Mouse (Mus musculus) kidney, adult 8-10 months (tissue): ENCODE data around the gene Krt34.

Experiments
- DNase-seq, 2 experiments: peaks; one replicate each; pipeline ENCODE4 v3.0.0; 2022

The Krt34 gene

GRCm38 (mm10) chr11:100041454-100041853, at the start of gene Krt34:
TSS of gene Krt34 (minus strand) at chr11:100041554.
- no peak for DNase-seq

DNA sequence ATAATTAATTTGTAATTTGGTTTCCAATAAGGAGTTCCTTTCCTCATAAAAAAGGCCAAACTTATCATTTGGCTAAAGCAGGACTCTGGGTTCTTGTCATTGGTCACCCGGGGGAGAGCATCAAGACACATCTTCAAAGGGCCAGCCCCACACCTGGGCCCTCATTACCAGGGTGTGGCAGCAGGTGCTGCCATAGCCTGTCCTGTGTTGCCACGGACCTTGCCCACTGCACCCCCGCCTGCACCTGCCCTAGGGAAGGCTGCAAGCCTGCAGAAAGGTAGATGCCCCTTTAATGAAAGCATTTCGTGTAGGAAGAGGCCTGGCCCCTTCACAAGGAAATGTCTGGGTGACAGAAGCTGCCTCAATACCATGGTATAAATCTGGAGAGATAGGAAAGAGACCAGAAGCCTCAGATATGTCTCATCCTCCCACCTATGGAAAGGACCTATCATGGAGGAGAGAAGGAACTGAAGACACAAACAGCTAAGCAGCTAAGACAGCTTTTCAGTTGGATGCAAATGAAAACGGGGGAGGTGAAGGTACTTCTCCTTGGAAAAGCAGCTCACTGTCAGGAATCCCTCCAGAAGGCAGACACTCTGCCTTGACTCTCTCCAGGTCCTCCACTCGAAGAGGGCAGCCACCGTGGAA, 47.1 kb upstream of the Krt34 start:
- DNase-seq: no peak

DNA sequence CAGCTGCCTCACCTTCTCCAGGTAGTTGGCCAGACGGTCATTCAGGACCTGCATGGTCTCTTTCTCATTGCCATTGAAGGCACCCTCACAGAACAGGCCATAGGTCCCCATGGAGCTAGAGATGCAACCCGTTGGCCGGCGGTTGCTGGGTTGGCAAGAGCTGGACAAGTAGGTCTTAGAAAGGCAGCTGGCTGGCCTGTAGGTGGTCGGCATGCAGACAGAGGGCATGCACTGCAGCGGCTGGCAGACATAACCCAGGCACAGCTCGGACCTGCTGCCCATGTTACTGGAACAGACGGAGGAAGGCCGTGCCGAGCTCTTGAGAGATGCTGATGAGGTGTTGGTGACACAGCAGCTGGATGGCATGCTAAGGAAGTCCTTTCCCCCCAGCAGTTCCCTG, 46.5 kb upstream of the Krt34 start, which contains the start of gene Krt32:
Krt32 (minus strand) TSS at position 366 of the 400 bp plus-strand sequence.
- no peak for DNase-seq

DNA sequence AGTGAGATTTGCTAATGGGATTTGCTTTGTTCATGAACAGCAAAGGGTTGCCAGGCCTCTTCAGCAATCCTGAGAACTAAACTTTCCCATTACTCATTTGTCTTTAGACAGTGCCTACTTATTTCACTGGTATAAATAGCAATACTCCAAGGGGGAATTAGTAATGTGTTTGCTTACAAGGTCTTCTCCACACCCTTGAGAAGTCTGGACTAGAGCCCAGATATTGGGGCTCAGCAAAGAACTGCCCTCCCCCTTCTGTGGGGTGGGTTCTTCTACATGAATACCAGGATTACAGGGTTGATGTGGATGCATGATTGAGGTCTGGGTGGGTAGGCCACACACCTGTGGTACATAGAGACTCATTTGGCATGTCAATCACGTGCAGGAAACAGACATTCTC, 32.5 kb upstream of the Krt34 start:
- no peak for DNase-seq

DNA sequence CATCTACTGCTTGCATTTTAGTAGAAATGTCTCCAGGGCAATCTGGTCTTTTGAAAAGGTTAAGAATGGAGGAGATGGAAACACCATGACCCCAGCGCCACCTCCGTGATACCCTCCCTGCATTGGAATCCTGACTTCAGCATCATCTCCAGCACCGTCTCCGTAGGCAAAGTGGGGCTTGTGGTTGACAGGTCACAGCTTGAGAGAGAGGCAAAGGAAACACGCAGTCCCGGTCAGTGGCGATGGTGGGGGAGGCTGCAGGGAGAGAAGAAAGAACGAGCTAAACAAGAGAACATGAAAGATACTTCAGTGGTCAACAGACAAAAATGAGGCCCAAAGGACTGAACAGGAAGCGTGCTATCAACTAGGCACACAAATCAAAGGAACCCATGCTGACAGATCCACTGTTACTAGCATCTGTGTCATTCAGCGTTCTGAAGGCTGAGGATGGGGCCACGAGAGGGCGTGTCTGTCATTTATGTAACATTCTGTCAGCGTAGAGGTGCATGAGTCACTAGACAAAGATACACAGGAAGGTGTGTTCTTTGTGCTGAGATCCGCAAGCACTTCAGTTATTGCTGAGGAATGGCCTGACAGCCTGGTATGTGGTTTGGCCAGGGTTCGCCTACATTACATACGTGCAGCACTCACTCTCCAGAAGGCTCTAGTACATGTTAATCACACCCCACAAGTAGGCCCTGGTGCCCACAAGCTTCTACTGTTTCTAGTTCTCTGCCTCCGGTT, 26.1 kb upstream of the Krt34 start:
- DNase-seq: no peak

DNA sequence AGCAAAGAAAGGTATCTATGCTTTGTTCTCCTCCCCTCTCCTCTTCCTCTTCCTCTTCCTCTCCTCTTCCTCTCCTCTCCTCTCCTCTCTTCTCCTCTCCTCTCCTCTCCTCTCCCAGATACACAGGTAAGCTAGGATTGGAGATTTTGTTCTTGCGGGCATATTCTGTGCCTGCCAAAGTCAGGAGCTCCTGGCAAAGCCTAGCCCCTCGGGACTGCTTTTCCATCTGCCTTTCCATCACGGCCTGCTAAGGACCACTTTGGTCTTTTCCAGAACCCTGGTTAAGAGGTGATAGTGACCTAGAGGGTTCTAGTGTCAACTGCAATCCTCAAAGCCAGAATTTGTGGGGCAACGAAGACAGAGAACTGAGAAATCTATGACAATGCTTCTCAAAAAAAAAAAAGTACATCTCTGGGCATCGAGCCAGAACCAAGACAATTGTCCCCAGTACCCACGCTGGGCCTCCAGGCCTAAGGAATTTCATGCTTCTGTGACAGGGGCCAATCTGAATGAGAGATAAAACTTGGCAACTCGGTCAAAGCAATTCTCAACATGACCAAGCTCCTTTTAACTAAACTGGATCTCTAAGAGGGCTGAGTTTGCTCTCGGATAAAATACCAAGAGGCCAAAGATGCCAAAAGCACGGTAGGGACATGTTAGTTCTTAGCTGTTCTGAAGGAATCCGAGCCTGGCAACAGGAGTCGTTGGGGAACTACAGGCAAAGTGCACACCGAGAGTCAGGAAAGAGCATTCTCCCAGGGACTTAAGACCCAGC, 25.1 kb upstream of the Krt34 start:
- no peak for DNase-seq

DNA sequence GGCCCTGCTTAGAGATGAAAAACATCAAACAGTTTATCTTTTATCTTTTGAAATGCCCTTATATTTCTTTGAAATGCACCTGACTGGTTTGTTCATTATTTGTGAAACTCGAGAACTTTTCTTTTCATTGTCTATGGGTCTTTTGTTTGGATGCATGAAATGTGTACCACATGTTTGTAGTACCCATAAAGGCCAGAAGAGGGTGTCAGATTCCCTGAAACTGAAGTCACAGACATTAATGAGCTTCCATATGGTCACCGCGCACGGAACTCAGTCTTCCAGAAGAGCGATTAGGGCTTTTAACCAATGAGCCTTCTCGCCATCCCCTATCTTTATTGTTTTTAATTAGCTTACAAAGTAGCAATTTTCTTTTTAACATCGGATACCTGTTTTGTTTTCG, 17.5 kb upstream of the Krt34 start:
- no peak for DNase-seq

DNA sequence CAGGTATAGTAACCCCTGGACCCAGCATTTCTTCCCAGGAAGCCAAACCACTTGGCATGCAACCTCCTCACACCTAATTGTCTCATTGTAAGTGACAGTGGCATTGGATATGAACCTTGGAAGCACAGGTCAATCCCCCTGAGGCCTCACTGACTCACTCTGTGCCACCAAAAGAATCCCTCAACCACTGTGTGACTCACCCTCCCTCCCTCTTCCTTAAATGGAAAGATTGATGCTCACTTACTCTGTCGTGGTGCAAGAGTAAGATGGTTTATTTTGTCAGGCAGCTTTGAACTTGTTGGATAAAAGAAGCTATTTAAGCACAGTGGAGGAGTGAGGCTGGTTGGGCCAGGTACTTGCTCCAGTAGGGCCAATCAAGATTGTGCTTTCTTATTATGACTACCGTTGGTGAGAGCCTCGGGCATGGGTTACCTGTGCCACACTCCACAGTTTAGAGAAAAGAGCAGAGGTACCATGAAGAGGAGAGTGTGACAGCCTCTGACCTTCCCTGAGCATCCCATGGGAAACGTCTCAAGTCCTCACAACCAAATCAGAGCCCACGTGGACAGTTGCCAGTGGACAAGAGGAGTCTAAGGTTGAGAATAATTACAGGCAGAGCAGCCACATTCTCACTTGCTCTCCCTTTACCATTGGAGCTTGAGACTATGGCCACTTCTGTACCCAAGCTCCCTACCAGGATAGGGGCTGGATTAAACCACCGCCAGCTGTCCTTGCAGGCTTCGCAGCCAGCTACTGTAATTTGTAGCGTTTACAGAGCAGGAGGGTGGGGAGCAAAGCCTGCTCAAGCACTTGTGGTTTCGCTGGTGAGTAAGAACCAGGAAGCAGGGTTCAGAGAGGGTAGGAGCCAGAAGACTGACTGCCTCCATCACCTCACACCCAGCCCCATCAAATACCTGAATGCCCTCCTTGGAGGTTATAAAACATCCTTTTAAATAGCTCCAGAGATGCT, 14.6 kb upstream of the Krt34 start:
- DNase-seq: no peak

DNA sequence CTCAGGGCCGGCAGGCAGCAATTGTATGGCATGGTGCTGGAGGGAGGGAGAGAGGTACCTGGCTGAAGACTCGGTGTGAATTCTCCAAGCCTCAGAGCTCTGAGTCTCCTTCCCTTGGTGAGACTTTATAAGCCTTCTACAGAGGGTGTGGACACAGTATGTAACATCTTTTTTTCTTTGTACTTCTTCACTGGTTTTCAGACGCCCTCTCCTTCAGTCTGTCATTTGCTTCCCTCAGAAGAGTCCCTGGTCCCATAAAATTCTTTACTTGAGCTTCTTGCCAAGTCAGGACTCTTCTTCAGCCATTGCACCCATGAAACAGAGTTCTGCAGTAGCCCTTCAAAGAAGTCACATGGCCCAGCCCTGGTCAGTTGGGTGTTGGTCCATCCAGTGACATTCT, 9.1 kb upstream of the Krt34 start, which contains the start of gene Krt31:
Krt31 (minus strand) TSS at position 101 of the 400 bp plus-strand sequence.
- DNase-seq: no peak

DNA sequence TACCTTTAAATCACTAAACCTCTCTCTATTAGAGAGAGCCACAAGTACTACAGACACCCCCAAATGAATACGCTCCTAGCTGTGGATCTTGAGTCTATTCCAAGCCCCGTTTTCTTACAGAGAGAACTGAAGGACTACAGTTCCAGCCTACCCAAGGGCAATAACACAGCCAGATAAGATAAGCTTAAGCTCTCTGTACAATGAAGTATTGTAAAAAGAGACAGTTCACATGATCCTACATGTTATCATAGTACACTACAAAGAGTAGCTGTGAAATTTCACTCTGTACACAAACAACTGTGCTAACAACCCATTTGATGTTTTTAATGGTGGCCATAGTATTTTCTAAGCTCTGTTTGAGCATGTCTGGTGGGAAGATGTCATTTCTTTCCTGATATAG, 5.8 kb upstream of the Krt34 start:
- no peak for DNase-seq

GRCm38 (mm10) chr11:100046303-100046866, 5.0 kb upstream of the Krt34 start:
- DNase-seq: no peak

- DNase-seq: no peak
Observed at GRCm38 (mm10) chr11:100029768-100030167, 11.6 kb downstream of the Krt34 start, which contains the start of gene Krt33b. TSS of gene Krt33b (minus strand) at chr11:100029868.

DNA sequence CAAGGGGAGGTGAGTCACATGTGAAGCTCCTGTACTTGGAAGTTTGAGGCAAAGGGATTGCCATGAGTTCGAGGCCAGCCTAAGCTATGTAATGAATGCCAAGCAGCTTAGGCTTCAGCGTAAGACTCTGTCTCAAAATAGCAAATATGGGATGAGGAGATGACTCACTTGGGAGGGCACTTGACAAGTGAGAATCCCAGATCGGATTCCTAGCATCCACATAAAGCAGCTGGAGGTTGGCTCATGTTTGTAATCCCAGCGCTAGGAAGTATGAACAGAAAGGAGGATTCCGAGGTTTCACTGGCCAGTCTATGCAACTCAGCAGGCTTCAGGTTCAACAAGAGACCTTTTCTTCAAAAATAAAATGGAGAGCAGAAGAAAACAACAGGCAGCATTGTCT, 19.9 kb downstream of the Krt34 start:
- DNase-seq: no peak

- no peak for DNase-seq
Observed at GRCm38 (mm10) chr11:100019466-100019865, 21.9 kb downstream of the Krt34 start.

DNA sequence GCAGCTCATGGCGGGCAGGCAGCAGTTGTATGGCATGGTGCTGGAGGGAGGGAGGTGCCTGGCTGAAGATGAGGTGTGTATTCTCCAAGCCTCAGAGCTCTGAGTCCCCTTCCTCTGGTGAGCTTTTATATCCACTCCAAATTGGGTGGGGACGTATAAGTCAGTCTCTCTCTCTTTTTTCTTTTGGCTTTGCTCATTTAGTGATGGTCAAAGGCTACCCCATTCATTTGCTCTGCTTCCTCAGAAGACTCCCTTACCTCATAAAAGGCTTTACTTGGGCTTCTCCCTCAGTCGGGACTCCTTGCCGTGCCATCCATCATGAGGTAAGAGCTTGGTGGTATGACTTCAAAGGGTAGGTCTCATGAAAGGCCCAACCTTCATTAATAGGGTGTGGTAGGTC, 25.2 kb downstream of the Krt34 start, which contains the start of gene Krt33a:
Krt33a (minus strand) TSS at position 101 of the 400 bp plus-strand sequence.
- no peak for DNase-seq

DNA sequence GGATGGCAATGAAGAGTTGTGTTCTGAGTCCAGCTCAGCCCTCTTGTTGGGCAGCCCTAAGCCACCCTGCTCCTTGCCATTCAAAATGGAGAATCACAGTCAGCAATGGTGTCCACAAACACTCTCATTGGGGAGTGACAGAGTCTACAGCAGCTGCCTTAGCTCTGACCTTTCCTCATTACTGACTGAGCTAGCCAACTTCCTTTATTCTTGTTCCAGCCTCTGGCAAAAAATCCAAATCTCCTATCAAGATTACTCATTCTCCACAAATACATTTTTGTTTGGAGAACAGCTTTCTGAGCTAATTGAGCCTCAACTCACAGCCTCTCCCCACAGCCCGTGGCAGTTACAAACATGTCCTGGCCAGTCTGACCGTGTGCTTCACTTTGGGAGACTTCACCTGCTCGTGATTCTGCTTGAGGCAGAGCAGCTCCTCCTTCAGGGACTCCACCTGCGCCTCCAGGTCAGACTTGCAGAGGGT, 27.6 kb downstream of the Krt34 start:
- DNase-seq: no peak

DNA sequence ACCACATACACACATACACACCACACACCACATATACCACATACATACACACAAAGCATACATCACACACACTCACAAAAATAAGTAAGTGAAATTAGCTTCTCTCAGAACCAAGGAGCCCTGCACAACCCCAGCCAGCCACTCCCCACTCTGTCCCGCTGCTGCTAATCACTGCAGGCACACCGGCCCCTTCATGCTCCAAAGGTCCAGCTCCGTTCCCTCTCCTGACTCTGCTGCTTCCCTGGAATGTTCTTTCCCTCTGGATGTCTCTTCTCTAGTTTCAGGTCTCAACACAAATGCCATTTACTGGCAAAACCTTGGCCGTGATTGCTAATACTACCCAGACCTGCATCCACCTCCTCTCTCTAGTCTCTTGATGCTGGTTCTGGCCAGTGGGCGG, 30.7 kb downstream of the Krt34 start:
- DNase-seq: no peak

DNA sequence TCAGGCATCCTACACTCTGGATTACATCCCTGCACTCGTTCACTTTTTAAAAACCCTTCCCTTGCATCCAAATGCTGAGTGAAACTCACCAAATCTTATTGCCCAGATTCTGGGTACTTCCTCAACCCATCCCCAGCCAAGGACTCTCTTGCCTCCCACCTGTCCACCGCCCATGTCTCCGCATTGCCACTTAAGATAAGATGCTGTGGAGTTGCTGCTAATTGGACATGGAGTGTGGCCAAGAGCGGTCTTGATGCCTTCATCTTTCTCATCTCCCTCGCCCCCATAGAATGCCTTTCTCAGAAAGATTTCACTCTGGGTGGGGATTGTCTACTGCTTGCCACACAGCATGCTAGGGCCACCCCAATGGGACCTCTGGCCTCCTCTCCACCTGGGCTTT, 33.0 kb downstream of the Krt34 start:
- no peak for DNase-seq

- no peak for DNase-seq
Observed at GRCm38 (mm10) chr11:100006624-100007023, 34.7 kb downstream of the Krt34 start.

DNA sequence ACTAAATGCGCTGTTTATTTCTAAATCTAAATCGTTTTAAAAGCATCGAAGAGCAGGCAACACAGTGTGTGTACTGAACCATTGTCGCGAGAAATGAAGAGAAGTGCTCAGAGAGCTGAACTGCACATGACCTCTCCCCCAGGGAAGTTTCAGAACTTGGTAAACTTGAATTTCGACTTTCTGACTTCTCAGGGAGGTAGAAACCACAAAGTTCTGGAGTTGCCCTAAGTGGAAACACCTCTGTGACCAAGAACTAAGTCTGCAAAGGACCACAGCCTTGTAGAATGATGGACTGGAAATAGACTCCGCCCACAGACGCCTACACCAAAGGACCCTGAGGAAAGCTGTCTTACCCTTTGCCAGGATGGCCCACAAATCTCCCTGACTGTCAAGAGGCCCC, 35.4 kb downstream of the Krt34 start:
- DNase-seq: no peak

GRCm38 (mm10) chr11:100004846-100005245, 36.5 kb downstream of the Krt34 start:
- DNase-seq: peak; percentile 14 to 45

- DNase-seq: no peak
Observed at GRCm38 (mm10) chr11:99999091-99999490, 42.3 kb downstream of the Krt34 start.
